Mouse (Mus musculus): ENCODE measurements around the gene Ldb1.

Ldb1 gene

DNA sequence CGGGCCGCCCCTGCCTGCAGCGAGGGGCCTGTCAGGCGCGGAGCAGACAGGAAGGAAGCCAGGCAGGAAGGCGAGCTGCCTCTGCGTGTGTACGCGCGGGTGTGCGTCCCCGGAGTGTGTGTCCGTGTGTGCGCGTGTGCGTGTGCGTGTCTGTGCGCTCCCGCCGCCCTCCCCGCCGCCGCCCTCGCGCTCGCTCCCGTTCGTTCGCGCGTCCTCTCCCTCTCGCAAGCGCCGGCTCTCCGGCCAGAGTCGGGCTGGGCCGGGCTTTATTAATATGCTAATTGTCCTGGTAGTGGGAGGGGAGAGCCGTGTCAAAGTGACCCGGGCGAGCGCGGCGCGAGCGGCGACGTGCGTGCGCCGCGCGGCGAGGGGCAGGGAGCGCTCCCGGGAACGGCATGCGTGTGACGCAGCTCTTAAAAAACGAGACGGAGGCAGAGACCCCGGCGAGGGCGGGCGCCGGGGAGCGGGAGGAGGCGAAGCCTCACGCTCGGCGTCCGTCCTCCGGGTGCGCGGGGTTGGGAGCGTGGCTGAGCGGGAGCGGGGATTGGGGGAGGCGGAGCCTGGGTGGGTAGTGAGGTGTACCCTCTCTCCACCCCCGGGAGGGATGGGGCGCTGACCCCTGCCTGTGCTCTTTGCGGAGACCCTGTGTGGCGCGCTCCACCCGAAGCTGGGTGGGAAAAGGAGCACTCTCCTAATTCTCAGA lies at the start of gene Ldb1:
TSS of gene Ldb1 (minus strand) at position 222 of the 703 bp plus-strand sequence.
- peak; percentile 50 to 61 for DNase-seq (ENCODE audit: low spot score in 2 of 2)

DNA sequence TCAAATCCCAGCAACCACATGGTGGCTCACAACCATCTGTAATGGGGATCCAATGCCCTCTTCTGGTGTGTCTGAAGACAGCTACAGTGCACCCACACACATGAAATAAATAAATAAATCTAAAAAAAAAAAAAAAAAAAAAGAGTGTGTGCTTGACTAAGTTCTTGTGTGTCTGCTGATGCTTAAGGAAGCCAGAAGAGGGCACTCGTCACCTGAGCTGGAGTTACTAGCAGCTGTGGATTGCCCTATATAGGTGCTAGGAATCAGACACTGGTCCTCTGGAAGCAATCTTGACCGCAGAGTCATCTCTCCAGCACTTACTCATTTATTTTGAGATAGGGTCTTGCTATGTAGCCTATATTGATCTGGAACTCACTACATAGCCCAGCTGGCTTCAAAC lies 49.1 kb upstream of the Ldb1 start:
- DNase-seq (ENCODE audit: low spot score in 2 of 2), result no peak

DNA sequence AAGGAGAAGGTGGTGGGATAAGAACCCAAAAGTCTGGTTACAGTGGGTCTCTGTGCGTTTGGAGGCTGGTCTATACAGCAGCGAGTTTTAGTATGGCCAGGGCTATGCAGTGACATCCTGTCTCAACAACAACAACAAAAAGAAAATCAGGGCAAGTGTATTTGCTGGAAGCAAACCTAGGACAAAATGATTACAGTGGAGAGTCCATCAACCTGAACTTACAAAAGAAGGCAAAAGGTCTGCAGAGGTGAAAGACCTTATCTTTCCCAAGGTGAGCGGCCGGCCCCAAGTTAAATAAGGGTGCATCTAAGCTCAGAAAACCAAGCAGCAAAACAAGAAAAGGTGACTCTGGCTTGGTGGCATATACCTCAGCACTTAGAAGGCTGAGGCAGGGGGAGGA lies 46.6 kb upstream of the Ldb1 start:
- no peak for DNase-seq (ENCODE audit: low spot score in 2 of 2)

DNA sequence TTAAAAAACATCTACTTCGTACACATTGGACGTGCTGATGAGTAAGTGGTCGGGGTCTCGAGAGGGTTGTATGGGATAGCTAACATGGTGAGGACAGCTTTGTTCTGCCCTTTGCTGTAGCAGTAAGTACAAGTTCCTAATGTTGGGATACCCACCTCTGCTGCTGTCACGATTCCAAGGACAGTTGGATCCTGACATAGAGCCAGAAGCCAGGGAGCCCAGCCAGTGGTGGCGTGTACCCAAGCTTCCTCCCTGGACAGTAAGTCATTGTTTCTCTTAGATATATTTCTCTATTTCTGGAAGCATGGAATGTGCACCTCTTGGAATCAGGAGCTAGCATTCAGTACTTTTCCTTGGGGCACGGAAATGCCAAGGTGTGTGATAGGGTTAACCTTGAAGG lies 42.9 kb upstream of the Ldb1 start:
- no peak for DNase-seq (ENCODE audit: low spot score in 2 of 2)

DNA sequence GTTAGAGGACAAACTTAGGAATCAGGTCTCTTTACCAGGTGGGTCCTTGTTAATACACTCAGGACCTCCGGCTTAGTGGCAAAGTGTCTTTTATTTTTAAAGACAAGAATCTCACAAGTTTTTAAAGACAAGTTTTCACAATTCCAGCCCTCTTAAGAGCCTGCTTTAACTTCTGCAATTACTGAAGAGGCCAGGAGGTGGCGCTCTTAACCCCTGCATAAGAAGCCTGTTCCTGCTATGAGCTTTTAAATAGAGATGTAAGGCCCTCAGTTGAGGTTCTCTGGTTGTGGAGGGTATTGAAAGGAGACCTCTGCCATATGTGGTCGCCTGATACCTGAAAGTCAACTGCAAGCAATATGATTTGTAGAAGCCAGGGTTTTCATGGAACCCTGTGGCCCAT lies 41.3 kb upstream of the Ldb1 start:
- peak in 1 of 2 experiments; percentile 41 for DNase-seq (ENCODE audit: low spot score in 2 of 2)

DNA sequence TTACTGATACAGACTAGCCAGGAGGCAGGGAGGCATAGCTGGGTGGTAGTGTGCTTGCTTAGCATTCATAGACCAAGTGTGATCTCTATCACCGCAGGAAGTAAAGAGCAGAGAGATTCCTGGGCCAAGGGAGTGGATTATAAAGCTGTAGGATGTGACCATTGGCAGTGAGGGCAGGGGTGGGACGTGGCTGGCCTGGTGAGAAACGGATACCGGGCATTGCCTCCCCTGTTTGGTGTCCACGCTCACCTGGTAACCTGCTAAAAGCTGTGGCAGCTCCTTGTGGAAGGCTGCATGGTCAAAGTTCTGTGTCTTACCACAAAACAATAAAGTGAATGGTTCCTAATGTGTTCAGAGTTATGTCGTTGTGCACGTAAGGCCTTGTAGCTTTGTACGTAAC lies 40.2 kb upstream of the Ldb1 start:
- DNase-seq (ENCODE audit: low spot score in 2 of 2), result no peak

DNA sequence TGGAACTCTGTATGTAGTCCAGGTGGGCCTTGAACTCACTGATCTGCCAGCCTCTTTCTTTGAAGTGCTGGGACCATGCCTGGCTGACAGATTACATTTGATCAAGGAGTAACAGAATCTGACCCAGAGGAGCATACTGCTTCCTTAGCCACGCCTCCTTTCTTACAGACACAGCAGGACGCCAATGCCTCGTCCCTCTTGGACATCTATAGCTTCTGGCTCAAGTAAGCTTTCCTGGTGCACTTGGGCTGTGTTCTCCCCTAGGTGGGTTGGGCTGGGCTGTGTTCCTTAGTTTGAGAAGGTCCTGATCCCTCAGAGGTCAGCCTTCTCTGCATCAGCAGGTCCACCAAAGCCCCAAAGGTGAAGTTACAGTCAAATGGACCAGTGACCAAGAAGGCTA lies 33.5 kb upstream of the Ldb1 start:
- DNase-seq (ENCODE audit: low spot score in 2 of 2), result no peak

DNA sequence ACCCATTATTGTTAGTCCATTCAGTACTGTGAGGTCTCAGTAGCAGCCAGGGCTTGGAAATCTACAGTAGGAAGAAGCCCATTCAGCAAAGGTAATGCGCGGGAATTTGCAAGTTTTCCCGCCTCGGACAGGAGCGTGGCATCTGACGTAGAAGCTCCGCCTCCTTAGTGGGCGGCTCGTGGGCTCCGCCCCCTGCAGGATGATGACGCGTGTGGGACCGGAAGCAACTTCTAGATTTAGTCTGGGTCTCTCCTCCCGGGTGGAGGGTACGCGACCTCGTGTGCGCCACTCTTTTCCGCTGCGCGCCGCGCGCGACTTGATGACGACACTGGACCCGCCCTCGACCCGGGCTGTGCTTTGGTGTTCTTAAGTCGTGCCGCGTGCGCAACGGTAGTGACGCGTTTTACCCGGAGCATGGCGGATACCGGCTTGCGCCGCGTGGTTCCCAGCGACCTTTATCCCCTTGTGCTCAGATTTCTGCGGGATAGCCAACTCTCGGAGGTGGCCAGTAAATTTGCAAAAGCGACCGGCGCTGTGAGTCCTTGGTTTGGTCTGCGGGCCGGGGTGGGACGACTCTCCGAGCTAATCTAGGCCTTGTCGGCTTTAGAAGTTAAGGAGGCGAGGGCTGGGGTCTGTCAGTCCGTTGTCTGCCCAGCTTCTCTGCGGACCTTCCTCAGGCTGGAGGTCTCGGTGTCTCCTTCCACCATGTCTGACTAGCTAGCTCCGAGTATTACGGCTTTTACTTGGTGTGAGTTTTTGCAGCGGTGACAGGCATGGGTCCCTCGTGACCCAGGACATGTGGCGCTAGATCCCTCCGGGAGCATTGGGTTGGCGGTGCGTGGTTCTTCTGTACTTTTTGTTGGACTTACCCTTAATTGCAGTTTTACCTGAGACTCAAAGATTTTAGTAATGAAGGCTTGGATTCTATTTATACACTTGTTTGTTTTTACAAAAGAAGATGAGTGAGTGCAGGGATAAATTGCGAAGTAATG lies 30.9 kb upstream of the Ldb1 start, which contains the start of gene Nolc1:
TSS of gene Nolc1 (plus strand) at position 248 of the 992 bp plus-strand sequence.
- peak; percentile 96 to 99 for DNase-seq (ENCODE audit: low spot score in 2 of 2)

DNA sequence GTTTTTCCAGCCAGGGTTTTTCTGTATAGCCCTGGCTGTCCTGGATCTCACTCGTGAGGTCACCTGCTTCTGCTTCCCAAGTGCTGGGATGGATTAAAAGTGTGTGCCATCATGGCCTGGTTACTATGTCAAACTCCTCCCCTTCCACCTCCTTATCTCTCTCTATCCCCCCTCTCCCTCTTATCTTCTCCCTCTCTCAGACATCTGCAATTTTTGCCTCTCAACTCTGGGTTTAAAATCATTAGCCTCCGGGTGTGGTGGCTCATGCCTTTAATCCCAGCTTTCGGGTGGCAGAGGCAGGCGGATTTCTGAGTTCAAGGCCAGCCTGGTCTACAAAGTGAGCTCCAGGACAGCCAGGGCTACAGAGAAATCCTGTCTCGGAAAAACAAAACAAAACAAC lies 29.3 kb upstream of the Ldb1 start:
- DNase-seq (ENCODE audit: low spot score in 2 of 2), result no peak

DNA sequence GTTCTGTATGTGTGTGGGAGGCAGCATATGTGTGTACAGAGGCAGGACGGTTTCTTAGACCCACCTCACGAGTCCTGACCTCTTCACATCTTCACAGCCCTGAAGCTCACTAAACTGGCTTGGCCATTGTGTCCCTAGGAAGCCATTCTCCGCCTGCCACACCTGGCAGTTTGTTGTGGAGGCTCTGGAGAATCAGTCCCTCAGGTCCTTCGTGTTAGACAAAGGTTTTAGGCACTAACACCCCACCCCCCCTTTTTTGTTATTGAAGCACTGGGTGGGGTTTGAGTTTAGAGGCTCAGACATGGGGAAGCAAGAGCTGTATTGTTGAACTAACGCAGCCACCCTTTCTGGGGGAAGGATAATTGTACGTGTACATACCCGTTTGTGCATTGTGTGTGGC lies 28.3 kb upstream of the Ldb1 start:
- DNase-seq (ENCODE audit: low spot score in 2 of 2), result no peak

DNA sequence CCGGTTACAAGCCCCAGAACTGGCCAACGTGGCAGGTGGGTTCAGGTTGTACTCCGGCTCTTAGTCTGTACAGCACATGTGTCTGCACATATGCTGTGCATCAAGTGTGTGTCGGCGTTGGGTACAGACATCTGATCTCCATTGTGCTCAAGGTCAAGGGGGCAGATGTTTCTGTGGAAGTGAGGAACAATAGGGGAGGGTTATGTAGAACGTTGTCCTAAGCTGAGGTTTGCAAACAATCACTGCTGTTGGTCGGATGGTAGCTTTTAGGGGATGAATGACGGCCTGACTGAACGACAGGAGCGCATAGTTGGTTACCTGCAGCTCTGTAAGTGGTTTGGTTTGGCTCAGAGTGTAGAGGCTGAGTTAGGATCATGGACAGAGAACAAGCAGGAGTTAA lies 23.0 kb upstream of the Ldb1 start:
- no peak for DNase-seq (ENCODE audit: low spot score in 2 of 2)

DNA sequence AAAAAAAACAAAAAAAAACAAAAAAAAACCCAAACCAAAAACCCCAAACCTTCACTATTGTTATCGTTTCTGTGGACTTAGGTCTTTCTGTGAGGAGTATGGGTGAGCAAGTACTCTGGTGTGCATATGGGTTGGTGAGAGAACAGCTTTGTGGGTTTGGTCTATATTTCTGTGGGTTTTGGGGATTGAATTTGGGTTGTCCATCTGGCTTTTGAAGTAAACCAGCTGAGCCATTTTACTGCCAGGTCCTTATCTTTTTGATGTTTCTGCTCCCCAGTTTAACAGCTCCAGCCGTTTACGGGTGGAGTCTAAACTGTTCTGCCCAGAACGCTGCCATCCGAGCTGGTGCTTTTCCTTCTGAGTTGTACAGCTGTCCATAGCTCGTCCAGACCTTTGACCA lies 15.8 kb upstream of the Ldb1 start:
- no peak for DNase-seq (ENCODE audit: low spot score in 2 of 2)

DNA sequence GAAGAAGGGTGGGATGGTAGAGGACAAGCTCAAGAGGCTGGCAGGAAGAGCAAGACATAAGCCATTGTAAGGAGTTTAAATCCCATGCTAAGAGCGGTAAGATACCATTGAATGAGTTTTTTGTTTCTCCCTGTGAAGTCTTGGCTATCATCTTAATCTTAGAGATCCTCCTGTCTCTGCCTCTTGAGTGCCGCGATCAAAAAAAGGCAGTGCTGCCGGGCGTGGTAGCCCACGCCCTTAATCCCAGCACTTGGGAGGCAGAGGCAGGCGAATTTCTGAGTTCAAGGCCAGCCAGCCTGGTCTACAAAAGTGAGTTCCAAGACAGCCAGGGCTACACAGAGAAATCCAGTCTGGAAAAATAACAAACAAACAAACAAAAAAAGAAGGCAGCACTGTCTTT lies 13.5 kb upstream of the Ldb1 start:
- no peak for DNase-seq (ENCODE audit: low spot score in 2 of 2)

DNA sequence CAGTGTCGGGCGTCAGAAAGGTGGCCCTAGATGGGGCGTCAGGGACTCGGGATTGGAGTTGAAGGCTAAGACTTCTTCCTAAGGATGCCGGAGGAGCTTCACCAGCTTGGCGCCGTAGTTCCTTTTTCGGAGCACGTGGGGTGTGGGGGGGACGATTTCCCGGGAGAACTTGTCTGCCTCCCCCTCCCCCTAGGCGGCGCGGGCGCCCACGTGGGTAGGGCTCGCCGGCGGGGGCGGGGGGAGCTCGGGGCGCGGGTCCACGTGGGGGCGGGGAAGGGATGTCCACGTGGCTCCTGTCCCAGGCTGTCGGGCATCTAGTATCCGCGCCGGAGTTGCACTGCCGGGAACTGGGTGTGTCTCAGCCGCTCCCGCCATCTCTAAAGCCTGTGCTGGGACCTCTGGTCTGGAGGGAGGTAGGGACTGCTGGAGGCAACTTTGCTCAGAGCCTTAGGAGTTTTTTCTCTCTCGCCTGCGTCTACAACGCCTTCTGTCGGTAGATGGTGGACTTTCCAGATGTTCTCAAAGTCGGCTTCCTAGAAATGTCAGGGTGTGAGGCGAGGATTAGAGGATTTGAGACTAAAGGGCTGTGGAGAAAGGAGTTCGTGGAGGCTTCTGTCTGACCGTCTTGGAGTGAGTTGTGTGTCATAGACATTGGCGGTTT lies 12.1 kb upstream of the Ldb1 start:
- peak in 1 of 2 experiments; percentile 52 for DNase-seq (ENCODE audit: low spot score in 2 of 2)

DNA sequence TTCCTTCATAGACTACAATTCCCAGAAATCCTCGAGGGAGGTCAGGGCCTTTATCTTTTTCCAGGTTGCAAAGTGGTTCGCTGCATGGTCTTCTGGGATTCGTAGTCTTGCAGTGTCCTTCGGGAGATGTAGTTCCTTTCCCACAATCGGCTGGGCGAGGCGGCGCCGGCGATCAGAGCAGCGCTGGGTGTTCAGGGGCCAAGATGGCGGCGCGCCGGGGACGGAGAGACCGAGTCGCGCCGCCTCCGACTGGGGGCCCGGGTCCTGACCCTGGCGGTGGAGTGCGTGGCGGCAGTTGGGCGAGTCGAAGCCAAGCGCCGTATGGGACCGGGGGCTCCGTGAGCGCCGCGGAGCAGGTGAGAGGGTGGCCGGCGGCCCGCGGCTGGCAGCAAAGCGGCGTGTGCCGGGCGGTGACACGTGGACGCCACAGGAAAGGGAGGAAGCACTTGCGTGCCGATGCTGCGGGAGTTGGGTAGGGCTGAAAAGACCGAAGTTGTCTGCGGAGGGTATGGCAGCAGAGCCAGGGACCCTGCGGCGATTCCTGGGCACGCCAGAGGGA lies 11.5 kb upstream of the Ldb1 start:
- peak; percentile 80 to 87 for DNase-seq (ENCODE audit: low spot score in 2 of 2)

DNA sequence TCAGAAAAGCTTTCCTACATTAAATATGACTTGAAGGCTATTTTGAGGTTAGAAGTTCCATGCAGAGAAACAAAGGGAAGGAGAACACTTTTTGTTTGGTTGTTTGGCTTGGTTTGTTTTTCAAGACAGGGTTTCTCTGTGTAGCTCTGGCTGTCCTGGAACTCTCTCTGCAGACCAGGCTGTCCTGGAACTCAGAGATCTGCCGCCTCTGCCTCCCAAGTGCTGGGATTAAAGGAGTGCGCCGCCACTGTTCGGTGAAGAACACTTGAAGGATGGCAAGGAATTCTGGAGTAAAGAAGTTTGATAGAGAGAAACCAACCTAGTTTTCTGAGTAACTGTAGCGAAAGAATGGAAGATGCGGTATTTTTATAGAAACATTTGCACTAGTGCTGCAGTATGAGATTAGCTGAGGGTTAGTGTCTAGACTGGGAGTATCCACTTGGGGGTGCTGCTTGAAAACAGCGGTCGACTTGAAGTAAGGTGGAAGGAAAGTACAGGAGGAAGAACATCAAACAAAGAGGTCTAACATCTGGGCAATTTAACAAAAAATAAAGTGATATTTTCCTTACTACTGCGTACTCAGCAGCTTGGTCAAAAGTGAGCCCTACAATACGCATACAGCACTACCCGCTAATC lies 10.9 kb upstream of the Ldb1 start:
- no peak for DNase-seq (ENCODE audit: low spot score in 2 of 2)

DNA sequence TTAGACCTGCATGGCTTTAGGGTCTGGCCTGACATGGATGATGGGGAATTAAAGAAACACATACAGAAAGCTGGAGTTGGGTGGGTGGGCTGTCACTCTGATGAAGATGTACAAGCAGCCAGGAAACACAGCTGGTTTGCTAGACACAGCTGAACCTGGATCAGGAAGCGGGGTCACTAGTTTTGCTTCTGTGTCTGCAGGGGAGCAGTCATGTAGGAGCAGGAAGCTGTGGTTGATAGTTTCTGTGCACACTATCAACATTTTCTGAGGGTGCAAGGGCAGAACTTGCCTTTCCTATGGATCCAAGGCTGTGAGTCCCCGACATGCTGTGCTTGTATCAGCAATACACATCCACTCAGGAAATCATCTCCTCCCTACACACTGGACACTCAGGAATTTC lies 5.4 kb upstream of the Ldb1 start:
- DNase-seq (ENCODE audit: low spot score in 2 of 2), result no peak

DNA sequence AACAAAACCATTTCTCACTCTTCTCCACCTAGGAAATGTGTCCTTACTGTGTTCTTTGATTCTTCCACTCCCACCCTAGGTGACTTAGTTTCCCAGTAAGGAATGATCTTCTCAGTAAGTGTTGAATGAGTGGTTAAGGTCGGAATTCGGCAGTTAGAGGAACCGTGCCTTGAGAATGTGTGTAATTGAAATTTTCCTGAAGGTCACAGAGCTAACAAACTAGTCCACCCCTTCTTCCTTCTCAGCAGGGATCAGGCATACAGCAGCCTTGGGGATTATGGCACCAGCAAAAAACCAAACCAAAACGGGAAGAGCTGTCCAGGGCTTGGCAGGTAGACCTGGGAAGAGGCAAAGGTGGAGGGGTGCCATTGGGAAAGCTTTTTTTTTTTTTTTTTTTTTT lies 4.1 kb upstream of the Ldb1 start:
- no peak for DNase-seq (ENCODE audit: low spot score in 2 of 2)

DNA sequence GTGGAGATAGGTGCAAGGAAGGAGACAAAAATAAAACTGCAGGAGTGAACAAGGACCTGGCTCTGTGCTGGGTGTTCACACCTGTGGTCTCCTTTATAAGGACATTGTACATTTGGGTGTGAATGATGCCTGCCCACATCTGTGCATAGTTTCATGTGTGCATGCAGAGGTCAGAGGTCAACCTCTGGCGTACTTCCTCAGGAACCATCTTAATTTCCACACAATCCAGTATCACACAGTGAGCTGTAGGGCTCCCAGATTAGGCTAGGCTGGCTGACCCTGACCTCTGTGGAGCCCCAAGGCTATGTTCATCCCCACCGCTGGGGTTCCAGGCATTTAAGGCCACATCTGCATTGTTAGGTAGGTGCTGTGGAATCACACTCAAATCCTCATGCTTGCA lies 2.4 kb upstream of the Ldb1 start:
- DNase-seq (ENCODE audit: low spot score in 2 of 2), result no peak

DNA sequence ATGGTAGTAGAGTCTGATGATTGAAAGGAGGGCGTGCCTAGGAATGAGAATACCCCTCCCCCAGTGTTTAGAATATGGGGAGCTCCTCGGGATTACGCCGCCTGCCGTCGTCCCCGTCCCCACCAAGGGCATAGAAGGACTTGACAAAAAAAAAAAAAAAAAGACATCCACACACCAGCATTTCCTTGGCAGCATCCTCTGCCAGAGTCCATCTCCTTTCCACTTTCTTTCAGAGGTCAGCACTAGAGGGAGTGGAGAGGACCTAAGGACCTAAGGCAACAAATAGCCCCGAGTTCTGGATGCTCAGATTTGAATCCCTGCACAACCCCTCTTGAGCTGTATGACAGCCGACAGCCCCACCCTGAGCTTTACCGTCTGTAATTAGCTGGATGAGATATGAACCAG lies 1.6 kb upstream of the Ldb1 start:
- DNase-seq (ENCODE audit: low spot score in 2 of 2), result no peak

DNA sequence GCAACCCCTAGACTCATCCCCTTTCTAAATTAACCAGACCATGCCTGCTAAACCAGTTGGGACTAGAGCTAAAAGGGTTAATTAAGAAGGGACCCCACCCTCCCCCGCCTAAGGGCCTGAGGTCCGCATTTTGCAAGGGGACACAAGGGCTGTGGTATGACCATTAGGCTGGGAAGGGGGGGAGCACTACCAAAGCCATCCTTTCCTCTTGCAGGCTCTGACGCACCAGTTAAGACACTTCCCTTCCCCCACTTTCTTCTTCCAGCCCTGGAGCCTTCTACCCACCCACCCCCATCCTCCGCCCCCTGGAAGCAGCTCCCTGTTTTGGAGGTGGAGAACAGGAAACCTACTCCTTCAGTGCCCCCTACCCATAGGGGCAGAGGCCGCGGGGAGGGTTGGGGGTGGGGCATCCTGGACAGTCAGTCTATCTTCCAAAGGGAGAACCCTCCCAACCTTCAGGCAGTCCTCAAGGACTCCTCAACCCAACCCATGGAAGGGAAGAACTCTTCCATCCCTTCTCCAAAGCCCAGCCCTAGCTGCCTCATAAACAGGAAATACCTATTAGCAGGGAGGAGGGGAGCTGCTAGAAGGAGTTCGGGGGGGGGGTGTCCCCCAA lies 790 bp upstream of the Ldb1 start:
- no peak for DNase-seq (ENCODE audit: low spot score in 2 of 2)
